Mouse (Mus musculus): ENCODE data around the gene Atad3a. TPM values are rescaled to one million over a fixed set of nuclear protein-coding genes. Genes with fewer than 3 reads are reported as not detected.

Atad3a gene
- polyA plus RNA-seq, 1 experiment, result 20.5 TPM

DNA sequence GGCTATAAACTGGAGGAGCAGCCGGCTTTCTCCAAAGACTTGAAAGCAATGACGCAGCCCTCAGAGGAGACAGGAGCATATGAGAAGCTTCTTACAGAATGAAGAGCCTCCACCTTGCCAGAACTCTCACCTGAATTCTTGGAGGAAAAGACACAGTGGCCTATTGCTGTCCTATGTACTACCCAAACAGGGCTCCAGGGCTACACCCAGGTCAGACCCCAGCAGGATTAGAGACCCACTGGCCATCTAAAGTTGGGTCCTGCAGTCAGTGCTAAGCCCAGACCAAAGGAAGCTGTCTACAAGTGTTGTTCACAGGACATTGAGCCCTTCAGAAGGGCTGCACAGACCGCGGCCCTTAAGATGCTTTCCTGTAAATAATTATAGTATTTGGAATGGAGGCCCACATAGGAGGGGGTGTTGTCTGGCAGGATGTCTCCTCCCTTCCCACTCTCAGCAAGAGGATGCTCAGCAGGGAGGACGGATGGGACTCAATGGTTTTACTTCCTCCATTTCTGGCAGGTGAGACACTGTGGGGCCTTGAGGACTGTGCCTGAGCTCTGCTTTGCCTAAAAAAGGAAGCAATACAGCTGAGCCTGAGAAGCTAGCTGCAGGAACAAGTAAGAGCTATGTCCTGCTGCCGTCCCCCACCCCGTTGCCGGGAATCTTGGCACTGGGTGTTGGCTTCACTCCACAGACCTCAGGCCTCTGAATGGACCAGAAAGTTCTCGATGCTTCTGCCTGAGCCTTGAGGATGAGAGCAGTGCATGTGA is 14.3 kb upstream of the Atad3a start:
- H3K9me3 ChIP-seq, result no peaks in the 10 kb centered on the region
- TF ChIP-seq FLI1 (IDR thresholded peaks at IDR 0.05; ENCODE audit: low read length) (no peak), GATA1 (IDR thresholded peaks at IDR 0.05; ENCODE audit: borderline replicate concordance, low read length) (no peak)
- H3K4me1 ChIP-seq, result peaks cover 65% of the 10 kb centered on the region
- no peaks in the 10 kb centered on the region for H3K36me3 ChIP-seq (replicated peaks; ENCODE audit: low read length)
- H3K27me3 ChIP-seq (replicated peaks), result peaks cover 57% of the 10 kb centered on the region
- H3K4me3 ChIP-seq (replicated peaks), result peak overlapping the region; percentile 92

DNA sequence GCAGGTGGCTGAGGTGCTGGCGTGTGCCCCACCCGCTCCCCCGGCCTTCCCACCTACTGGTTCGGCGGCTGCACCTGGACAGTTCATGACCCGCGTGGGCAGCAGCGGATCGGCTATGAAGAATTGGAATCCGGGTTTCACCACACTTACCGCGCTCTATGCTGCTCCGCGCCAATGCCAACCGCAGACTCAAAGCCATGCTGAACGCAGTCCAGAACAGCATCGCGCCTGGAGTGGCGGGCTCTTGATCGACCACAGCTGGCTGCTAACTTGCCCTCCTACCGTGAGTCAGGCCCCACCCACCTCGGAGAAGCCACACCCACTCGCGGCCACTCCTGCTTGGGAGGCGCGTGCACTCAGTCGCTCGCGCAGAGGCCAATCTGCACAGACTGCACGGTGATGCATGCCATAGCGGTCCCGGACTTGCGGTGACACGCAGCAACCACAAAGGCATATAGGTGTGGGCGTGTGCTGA is 13.4 kb upstream of the Atad3a start, which contains the start of gene Vwa1:
Gene Vwa1 (minus strand): TSS at position 419 of the 475 bp plus-strand sequence.
- H3K4me3 ChIP-seq (replicated peaks), result peak within 1 kb of the TSS; percentile 92
- no peaks in the 10 kb centered on the region for H3K36me3 ChIP-seq (replicated peaks; ENCODE audit: low read length)
- peaks cover 55% of the 10 kb centered on the region for H3K27me3 ChIP-seq (replicated peaks)
- TF ChIP-seq FLI1 (IDR thresholded peaks at IDR 0.05; ENCODE audit: low read length) (no peak), GATA1 (IDR thresholded peaks at IDR 0.05; ENCODE audit: borderline replicate concordance, low read length) (no peak)
- peaks cover 69% of the 10 kb centered on the region for H3K4me1 ChIP-seq
- no peaks in the 10 kb centered on the region for H3K9me3 ChIP-seq

DNA sequence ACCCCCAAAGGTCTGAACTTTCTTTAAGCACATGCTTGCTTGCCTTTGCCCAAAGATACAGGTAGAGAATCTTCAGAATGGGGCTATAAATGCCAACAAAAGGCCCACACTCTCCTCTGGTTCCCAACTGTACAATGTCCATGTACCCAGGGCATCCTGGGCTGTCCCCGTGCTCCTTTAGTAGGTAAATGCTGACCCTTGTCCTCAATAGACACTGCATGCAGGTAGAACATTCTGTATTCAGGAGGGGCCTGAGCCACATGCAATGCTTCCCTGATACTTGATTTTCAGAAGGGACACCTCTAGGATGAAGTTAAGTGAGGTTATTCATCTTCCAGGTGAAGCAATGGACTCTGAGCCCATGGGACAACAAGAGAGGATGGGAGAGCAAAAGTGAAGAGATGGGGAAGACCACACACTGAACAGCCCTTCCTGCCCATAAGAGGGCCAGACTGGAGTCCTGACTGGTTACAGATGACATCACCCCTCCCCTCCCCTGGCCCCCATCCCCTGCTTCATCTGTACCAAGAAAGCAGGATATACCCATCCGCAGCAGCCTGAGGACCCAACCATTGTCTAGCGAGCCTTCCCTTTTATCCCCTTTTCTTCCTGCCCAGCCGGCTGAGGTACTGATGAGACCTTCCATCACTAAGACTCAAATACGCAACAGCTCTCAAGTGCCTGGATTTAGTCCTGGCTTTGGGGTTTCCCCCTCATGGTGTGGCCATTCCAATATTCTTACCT is 12.6 kb upstream of the Atad3a start:
- H3K36me3 ChIP-seq (replicated peaks; ENCODE audit: low read length), result no peaks in the 10 kb centered on the region
- no peaks in the 10 kb centered on the region for H3K9me3 ChIP-seq
- peaks cover 50% of the 10 kb centered on the region for H3K27me3 ChIP-seq (replicated peaks)
- H3K4me3 ChIP-seq (replicated peaks), result peak overlapping the region; percentile 92
- TF ChIP-seq GATA1 (IDR thresholded peaks at IDR 0.05; ENCODE audit: borderline replicate concordance, low read length), result no peak
- TF ChIP-seq FLI1 (IDR thresholded peaks at IDR 0.05; ENCODE audit: low read length), result no peak
- H3K4me1 ChIP-seq, result peaks cover 72% of the 10 kb centered on the region

DNA sequence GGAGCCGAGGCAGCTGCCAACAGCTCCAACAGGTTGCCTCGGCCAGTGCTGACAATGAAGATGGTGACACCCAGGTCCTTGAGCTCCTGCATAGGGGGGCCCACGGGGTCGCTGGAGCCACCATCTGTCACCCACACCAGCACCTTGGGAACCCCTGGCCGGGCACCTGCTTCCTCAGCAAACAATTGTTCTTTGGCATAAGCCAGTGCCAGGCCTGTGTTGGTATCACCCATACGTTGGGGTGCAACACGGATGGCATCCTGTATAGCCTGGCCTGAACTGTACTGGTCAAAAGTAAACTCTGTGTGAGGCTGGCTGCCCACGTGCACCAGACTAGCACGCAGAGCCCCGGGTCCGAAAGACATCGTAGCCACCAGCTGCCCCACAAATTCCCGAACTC is 11.9 kb upstream of the Atad3a start:
- Histone ChIP-seq H3K4me3 (replicated peaks) (peak overlapping the region; percentile 31), H3K36me3 (replicated peaks; ENCODE audit: low read length) (peaks cover 2% of the 10 kb centered on the region), H3K4me1 (peaks cover 75% of the 10 kb centered on the region), H3K27me3 (replicated peaks) (peaks cover 50% of the 10 kb centered on the region), H3K9me3 (no peaks in the 10 kb centered on the region)
- TF ChIP-seq GATA1 (IDR thresholded peaks at IDR 0.05; ENCODE audit: borderline replicate concordance, low read length) (no peak), FLI1 (IDR thresholded peaks at IDR 0.05; ENCODE audit: low read length) (no peak)

DNA sequence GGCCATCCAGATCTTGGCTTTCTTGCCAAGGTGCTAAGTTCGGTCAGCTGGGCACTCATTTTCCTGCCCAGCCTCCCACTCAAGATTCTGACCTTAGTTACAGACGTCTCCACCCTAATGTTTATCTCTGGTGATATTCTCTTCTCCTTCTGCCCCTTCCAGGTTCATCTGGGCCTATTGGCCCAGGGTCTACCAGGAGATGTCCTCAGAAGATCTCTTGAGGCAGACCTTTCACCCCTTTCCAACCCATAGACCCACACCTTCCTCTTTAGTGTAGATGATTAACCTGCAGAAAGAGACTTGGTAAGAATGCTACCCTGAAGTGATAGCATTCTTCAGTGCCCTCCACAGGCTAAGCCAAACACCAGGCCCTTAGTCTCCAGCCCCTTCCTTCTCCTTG is 10.8 kb upstream of the Atad3a start:
- H3K4me3 ChIP-seq (replicated peaks), result no peak overlapping the region
- no peaks in the 10 kb centered on the region for H3K9me3 ChIP-seq
- TF ChIP-seq FLI1 (IDR thresholded peaks at IDR 0.05; ENCODE audit: low read length) (no peak), GATA1 (IDR thresholded peaks at IDR 0.05; ENCODE audit: borderline replicate concordance, low read length) (no peak)
- H3K36me3 ChIP-seq (replicated peaks; ENCODE audit: low read length), result peaks cover 2% of the 10 kb centered on the region
- peaks cover 75% of the 10 kb centered on the region for H3K4me1 ChIP-seq
- H3K27me3 ChIP-seq (replicated peaks), result peaks cover 49% of the 10 kb centered on the region

DNA sequence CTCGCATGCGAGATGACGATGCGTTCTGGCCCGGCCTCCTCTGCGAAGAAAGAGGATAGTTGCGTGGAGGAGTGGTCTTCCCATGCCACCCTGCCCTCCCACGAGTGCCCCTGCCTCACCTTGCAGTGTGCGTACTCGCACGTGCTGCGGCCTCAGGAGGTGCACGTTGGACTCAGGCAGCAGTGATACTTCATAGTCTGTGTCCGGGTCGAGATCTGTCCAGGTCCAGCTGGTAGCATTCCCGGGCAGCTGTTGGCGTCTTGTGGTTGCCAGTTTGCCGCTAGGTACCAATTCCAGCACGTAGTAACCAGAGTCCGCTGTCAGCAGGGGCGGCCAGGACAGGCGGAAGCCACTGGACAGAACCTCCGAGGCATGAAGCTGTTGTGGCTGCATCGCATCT is 9.7 kb upstream of the Atad3a start:
- H3K4me3 ChIP-seq (replicated peaks), result peak overlapping the region; percentile 93

DNA sequence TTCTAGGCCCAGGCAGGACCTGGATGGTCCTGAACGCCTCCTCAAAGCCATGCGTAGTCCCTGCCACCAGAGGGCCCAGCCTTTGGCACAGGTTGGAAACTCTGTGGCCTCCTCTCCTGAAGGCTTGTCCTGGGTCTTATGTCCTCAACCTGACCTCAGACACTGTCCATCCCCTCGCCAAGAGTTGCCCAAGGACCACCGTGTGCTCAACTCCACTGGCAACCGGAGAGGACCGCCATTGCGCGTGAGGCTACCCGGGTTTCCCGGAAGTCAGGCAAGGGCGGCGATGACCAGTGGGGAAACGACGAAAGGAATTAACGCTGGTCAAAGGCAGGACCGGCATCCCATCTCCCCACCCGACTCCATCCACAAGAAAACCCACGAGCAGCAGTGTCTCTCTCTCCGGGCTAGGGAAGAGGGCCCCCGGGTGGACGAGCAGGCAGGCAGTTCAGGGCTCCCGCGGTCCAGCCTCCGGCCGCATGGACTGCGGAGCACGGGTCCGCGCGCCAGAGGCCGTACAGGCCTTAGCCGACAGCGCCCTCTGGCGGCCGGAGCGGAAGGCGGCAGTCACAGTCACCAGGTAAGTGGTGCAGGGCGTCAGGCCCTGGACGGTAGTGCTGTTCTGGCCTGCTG is 9.1 kb upstream of the Atad3a start:
- Histone ChIP-seq H3K27me3 (replicated peaks) (peaks cover 36% of the 10 kb centered on the region), H3K9me3 (no peaks in the 10 kb centered on the region), H3K36me3 (replicated peaks; ENCODE audit: low read length) (peaks cover 2% of the 10 kb centered on the region), H3K4me3 (replicated peaks) (peak overlapping the region; percentile 93), H3K4me1 (peaks cover 62% of the 10 kb centered on the region)
- TF ChIP-seq GATA1 (IDR thresholded peaks at IDR 0.05; ENCODE audit: borderline replicate concordance, low read length) (no peak), FLI1 (IDR thresholded peaks at IDR 0.05; ENCODE audit: low read length) (no peak)

More for the DNA sequence above, 9.7 kb upstream of the Atad3a start:
- peaks cover 68% of the 10 kb centered on the region for H3K4me1 ChIP-seq
- TF ChIP-seq GATA1 (IDR thresholded peaks at IDR 0.05; ENCODE audit: borderline replicate concordance, low read length), result no peak
- no peak for TF ChIP-seq FLI1 (IDR thresholded peaks at IDR 0.05; ENCODE audit: low read length)
- H3K9me3 ChIP-seq, result no peaks in the 10 kb centered on the region
- H3K27me3 ChIP-seq (replicated peaks), result peaks cover 42% of the 10 kb centered on the region
- peaks cover 2% of the 10 kb centered on the region for H3K36me3 ChIP-seq (replicated peaks; ENCODE audit: low read length)

DNA sequence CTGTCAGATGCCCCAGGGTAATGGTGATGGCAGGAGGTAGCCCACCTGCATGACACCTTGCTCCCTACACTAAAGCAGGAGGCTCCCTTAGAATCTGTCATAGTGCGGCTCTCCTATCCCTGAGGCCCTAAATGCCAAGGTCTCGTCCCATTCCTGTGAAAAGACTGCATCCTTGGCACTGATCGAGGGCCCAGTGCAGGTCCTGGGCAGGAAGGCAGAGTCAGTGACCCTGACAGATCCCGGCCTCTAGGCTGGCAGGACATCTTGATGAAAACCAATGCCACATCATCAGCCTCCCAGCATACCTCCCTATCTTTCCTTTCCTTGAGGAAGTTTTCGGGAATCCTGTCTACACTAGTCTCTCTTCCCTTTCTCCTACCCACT is 8.6 kb upstream of the Atad3a start:
- peaks cover 57% of the 10 kb centered on the region for H3K4me1 ChIP-seq
- H3K27me3 ChIP-seq (replicated peaks), result peaks cover 34% of the 10 kb centered on the region
- TF ChIP-seq FLI1 (IDR thresholded peaks at IDR 0.05; ENCODE audit: low read length) (no peak), GATA1 (IDR thresholded peaks at IDR 0.05; ENCODE audit: borderline replicate concordance, low read length) (no peak)
- H3K9me3 ChIP-seq, result no peaks in the 10 kb centered on the region
- peak overlapping the region; percentile 93 for H3K4me3 ChIP-seq (replicated peaks)
- peaks cover 2% of the 10 kb centered on the region for H3K36me3 ChIP-seq (replicated peaks; ENCODE audit: low read length)

DNA sequence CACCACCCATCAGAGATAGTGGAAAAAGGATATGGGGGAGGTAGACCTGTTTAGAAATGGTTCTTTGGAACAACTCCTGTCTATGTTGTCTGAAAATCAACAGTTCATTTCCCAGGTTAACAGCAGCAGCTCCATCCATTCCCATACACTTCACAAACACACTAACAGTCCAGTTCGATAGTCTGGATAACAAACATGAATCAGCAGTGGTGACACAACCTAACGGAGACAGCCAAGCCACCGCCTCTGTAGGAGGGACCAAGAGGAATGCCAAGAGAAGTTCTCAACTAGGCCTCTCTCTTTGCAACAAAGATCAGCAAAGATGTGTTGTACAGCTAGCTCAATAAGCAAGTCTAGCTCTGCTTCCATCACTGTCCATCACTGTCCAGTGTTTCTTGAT is 1.5 kb upstream of the Atad3a start:
- H3K4me3 ChIP-seq (replicated peaks), result peak overlapping the region; percentile 60
- no peaks in the 10 kb centered on the region for H3K9me3 ChIP-seq
- peaks cover 14% of the 10 kb centered on the region for H3K36me3 ChIP-seq (replicated peaks; ENCODE audit: low read length)
- TF ChIP-seq GATA1 (IDR thresholded peaks at IDR 0.05; ENCODE audit: borderline replicate concordance, low read length) (no peak), FLI1 (IDR thresholded peaks at IDR 0.05; ENCODE audit: low read length) (no peak)
- H3K27me3 ChIP-seq (replicated peaks), result no peaks in the 10 kb centered on the region
- H3K4me1 ChIP-seq, result peaks cover 48% of the 10 kb centered on the region

Data from megakaryocyte, embryonic 14.5 days (primary cell).